Mouse (Mus musculus): Measurements from ENCODE around the gene Mllt10. TPM values are rescaled to one million over a fixed set of nuclear protein-coding genes. Genes with fewer than 3 reads are reported as not detected.
A peak's percentile ranks its signal among the peaks of the same experiment; 100 is the strongest.

Gene Mllt10
- polyA plus RNA-seq, 1 experiment from 2014 or later: 33.5 TPM

GRCm38 (mm10) chr2:18031831-18032537 is 23.1 kb upstream of the Mllt10 start:
- H3K9me3 ChIP-seq (ENCODE audit: control insufficient read depth, low read length): no peaks in the 10 kb centered on the region
- H3K27ac ChIP-seq (replicated peaks; ENCODE audit: low read depth, low read length): peak overlapping the region; percentile 52; the same call in 1 of the 2 replicates
- H3K36me3 ChIP-seq (ENCODE audit: control insufficient read depth, insufficient read depth, low read length): no peaks in the 10 kb centered on the region
- 2% methylated on average over 34 of the region's 34 CpGs for WGBS
- peaks cover 52% of the 10 kb centered on the region for H3K4me1 ChIP-seq (ENCODE audit: control insufficient read depth, insufficient read depth, low read length)
- H3K4me2 ChIP-seq (ENCODE audit: low read length): peak overlapping the region; percentile 78
- peak overlapping the region; percentile 73 for H3K9ac ChIP-seq (replicated peaks; ENCODE audit: low read length)
- ATAC-seq (ENCODE audit: low FRiP score, low TSS enrichment) (no peak), DNase-seq (peak; percentile 83)
- no peaks in the 10 kb centered on the region for H3K27me3 ChIP-seq (ENCODE audit: control insufficient read depth, insufficient read depth, low read length)
- peak overlapping the region; percentile 39 for H3K4me3 ChIP-seq (replicated peaks; ENCODE audit: low read depth, low read length)

- Histone ChIP-seq H3K9ac (replicated peaks; ENCODE audit: low read length) (peak overlapping the region; percentile 10; the same call in 1 of the 2 replicates), H3K4me3 (replicated peaks; ENCODE audit: low read depth, low read length) (no peak overlapping the region), H3K27ac (replicated peaks; ENCODE audit: low read depth, low read length) (no peak overlapping the region), H3K4me2 (ENCODE audit: low read length) (peak overlapping the region; percentile 78), H3K36me3 (ENCODE audit: control insufficient read depth, insufficient read depth, low read length) (no peaks in the 10 kb centered on the region), H3K27me3 (ENCODE audit: control insufficient read depth, insufficient read depth, low read length) (no peaks in the 10 kb centered on the region), H3K4me1 (ENCODE audit: control insufficient read depth, insufficient read depth, low read length) (peaks cover 52% of the 10 kb centered on the region), H3K9me3 (ENCODE audit: control insufficient read depth, low read length) (no peaks in the 10 kb centered on the region)
- ATAC-seq (ENCODE audit: low FRiP score, low TSS enrichment): no peak
- peak; percentile 56 for DNase-seq
- 23% methylated on average over 5 of the region's 5 CpGs for WGBS
Observed at GRCm38 (mm10) chr2:18032538-18032895, 22.5 kb upstream of the Mllt10 start.

- H3K9ac ChIP-seq (replicated peaks; ENCODE audit: low read length): peak overlapping the region; percentile 27
- H3K9me3 ChIP-seq (ENCODE audit: control insufficient read depth, low read length): no peaks in the 10 kb centered on the region
- H3K36me3 ChIP-seq (ENCODE audit: control insufficient read depth, insufficient read depth, low read length): no peaks in the 10 kb centered on the region
- peaks cover 53% of the 10 kb centered on the region for H3K4me1 ChIP-seq (ENCODE audit: control insufficient read depth, insufficient read depth, low read length)
- H3K27me3 ChIP-seq (ENCODE audit: control insufficient read depth, insufficient read depth, low read length): no peaks in the 10 kb centered on the region
- H3K4me3 ChIP-seq (replicated peaks; ENCODE audit: low read depth, low read length): no peak overlapping the region
- WGBS: 18% methylated on average over 10 of the region's 10 CpGs
- ATAC-seq (ENCODE audit: low FRiP score, low TSS enrichment) (0 out of 2 replicates have a peak, but pooled peaks have one; percentile 13), DNase-seq (peak; percentile 64)
- H3K4me2 ChIP-seq (ENCODE audit: low read length): peak overlapping the region; percentile 78
- H3K27ac ChIP-seq (replicated peaks; ENCODE audit: low read depth, low read length): peak overlapping the region; percentile 53
Observed at GRCm38 (mm10) chr2:18033166-18034108, 21.6 kb upstream of the Mllt10 start.

GRCm38 (mm10) chr2:18034371-18035250 is 20.4 kb upstream of the Mllt10 start:
- DNase-seq: peak; percentile 48

GRCm38 (mm10) chr2:18037491-18037890 is 17.5 kb upstream of the Mllt10 start, which contains the start of gene A930004D18Rik:
Gene A930004D18Rik (minus strand): TSS chr2:18037737.
- 63% methylated on average over 2 of the region's 2 CpGs for WGBS
- peak; percentile 15 for DNase-seq

More at GRCm38 (mm10) chr2:18034371-18035250, 20.4 kb upstream of the Mllt10 start:
- ATAC-seq (ENCODE audit: low FRiP score, low TSS enrichment): no peak
- no peaks in the 10 kb centered on the region for H3K36me3 ChIP-seq (ENCODE audit: control insufficient read depth, insufficient read depth, low read length)
- H3K4me3 ChIP-seq (replicated peaks; ENCODE audit: low read depth, low read length): no peak overlapping the region
- H3K9me3 ChIP-seq (ENCODE audit: control insufficient read depth, low read length): no peaks in the 10 kb centered on the region
- WGBS: 20% methylated on average over 10 of the region's 10 CpGs
- H3K27ac ChIP-seq (replicated peaks; ENCODE audit: low read depth, low read length): peak overlapping the region; percentile 53; the same call in 1 of the 2 replicates
- peaks cover 63% of the 10 kb centered on the region for H3K4me1 ChIP-seq (ENCODE audit: control insufficient read depth, insufficient read depth, low read length)
- H3K9ac ChIP-seq (replicated peaks; ENCODE audit: low read length): peak overlapping the region; percentile 16; the same call in 1 of the 2 replicates
- H3K27me3 ChIP-seq (ENCODE audit: control insufficient read depth, insufficient read depth, low read length): no peaks in the 10 kb centered on the region
- peak overlapping the region; percentile 78 for H3K4me2 ChIP-seq (ENCODE audit: low read length)

GRCm38 (mm10) chr2:18038141-18038752 is 16.8 kb upstream of the Mllt10 start:
- H3K9ac ChIP-seq (replicated peaks; ENCODE audit: low read length): no peak overlapping the region
- ATAC-seq (ENCODE audit: low FRiP score, low TSS enrichment) (no peak), DNase-seq (peak; percentile 31)
- no peaks in the 10 kb centered on the region for H3K9me3 ChIP-seq (ENCODE audit: control insufficient read depth, low read length)
- no peak overlapping the region for H3K27ac ChIP-seq (replicated peaks; ENCODE audit: low read depth, low read length)
- peak overlapping the region; percentile 95 for H3K4me2 ChIP-seq (ENCODE audit: low read length)
- H3K27me3 ChIP-seq (ENCODE audit: control insufficient read depth, insufficient read depth, low read length): no peaks in the 10 kb centered on the region
- no peaks in the 10 kb centered on the region for H3K36me3 ChIP-seq (ENCODE audit: control insufficient read depth, insufficient read depth, low read length)
- WGBS: 35% methylated on average over 3 of the region's 3 CpGs
- peaks cover 72% of the 10 kb centered on the region for H3K4me1 ChIP-seq (ENCODE audit: control insufficient read depth, insufficient read depth, low read length)
- H3K4me3 ChIP-seq (replicated peaks; ENCODE audit: low read depth, low read length): no peak overlapping the region

More at GRCm38 (mm10) chr2:18037491-18037890, 17.5 kb upstream of the Mllt10 start, which contains the start of gene A930004D18Rik:
- Histone ChIP-seq H3K27me3 (ENCODE audit: control insufficient read depth, insufficient read depth, low read length) (no peaks in the 10 kb centered on the region), H3K9me3 (ENCODE audit: control insufficient read depth, low read length) (no peaks in the 10 kb centered on the region), H3K4me1 (ENCODE audit: control insufficient read depth, insufficient read depth, low read length) (peaks cover 72% of the 10 kb centered on the region), H3K4me3 (replicated peaks; ENCODE audit: low read depth, low read length) (no peak within 1 kb of the TSS), H3K4me2 (ENCODE audit: low read length) (peak within 1 kb of the TSS; percentile 95), H3K9ac (replicated peaks; ENCODE audit: low read length) (no peak within 1 kb of the TSS), H3K36me3 (ENCODE audit: control insufficient read depth, insufficient read depth, low read length) (no peaks in the 10 kb centered on the region), H3K27ac (replicated peaks; ENCODE audit: low read depth, low read length) (no peak within 1 kb of the TSS)
- no peak for ATAC-seq (ENCODE audit: low FRiP score, low TSS enrichment)

GRCm38 (mm10) chr2:18038895-18039371 is 16.1 kb upstream of the Mllt10 start:
- no peaks in the 10 kb centered on the region for H3K36me3 ChIP-seq (ENCODE audit: control insufficient read depth, insufficient read depth, low read length)
- H3K4me1 ChIP-seq (ENCODE audit: control insufficient read depth, insufficient read depth, low read length): peaks cover 71% of the 10 kb centered on the region
- DNase-seq (peak; percentile 76), ATAC-seq (ENCODE audit: low FRiP score, low TSS enrichment) (no peak)
- peak overlapping the region; percentile 86 for H3K27ac ChIP-seq (replicated peaks; ENCODE audit: low read depth, low read length)
- peak overlapping the region; percentile 95 for H3K4me2 ChIP-seq (ENCODE audit: low read length)
- no peaks in the 10 kb centered on the region for H3K27me3 ChIP-seq (ENCODE audit: control insufficient read depth, insufficient read depth, low read length)
- peak overlapping the region; percentile 84 for H3K9ac ChIP-seq (replicated peaks; ENCODE audit: low read length)
- no peaks in the 10 kb centered on the region for H3K9me3 ChIP-seq (ENCODE audit: control insufficient read depth, low read length)
- H3K4me3 ChIP-seq (replicated peaks; ENCODE audit: low read depth, low read length): peak overlapping the region; percentile 95
- 12% methylated on average over 10 of the region's 10 CpGs for WGBS

All from midbrain, embryonic 14.5 days (tissue).